Mouse (Mus musculus) MEL (cell line): Measurements from ENCODE around the gene Mdfi. TPM values are rescaled to one million over a fixed set of nuclear protein-coding genes. Genes with fewer than 3 reads are reported as not detected.

ENCODE experiments used
- DNase-seq: peaks from one replicate; pipeline ENCODE4 v3.0.0; 2011; ENCODE audit warnings: low read depth, low spot score
- H3K27ac ChIP-seq: 2 replicates; pipeline ENCODE4 v1.5.1; 2012; ENCODE audit warnings: low read depth, mild to moderate bottlenecking, control low read depth, low read length, moderate library complexity; ENCODE audit not compliant: control insufficient read depth
- H3K27me3 ChIP-seq, 2 experiments: fragments of 150-350 bp in 1 of 2; sonication (generic) in 1 of 2; 2 replicates each; pipeline ENCODE4 v1.6.1; 2012; ENCODE audit warnings: low read length in 2 of 2, mild to moderate bottlenecking in 2 of 2, improper control_type of control experiment in 1 of 2, moderate library complexity in 1 of 2; ENCODE audit not compliant: insufficient read depth in 2 of 2, control insufficient read depth in 1 of 2
- H3K36me3 ChIP-seq, 2 experiments: 2 replicates each; pipeline ENCODE4 v1.6.1; 2012 to 2014; ENCODE audit warnings: low read length in 2 of 2, improper control_type of control experiment in 1 of 2, inconsistent platforms in 1 of 2, mild to moderate bottlenecking in 1 of 2; ENCODE audit not compliant: insufficient read depth in 2 of 2, control insufficient read depth in 1 of 2
- H3K4me1 ChIP-seq, 2 experiments: fragments of 150-350 bp in 1 of 2; sonication (generic) in 1 of 2; 2 replicates each; pipeline ENCODE4 v1.6.1; 2012; ENCODE audit warnings: low read length in 2 of 2, improper control_type of control experiment in 1 of 2, mild to moderate bottlenecking in 1 of 2; ENCODE audit not compliant: insufficient read depth in 2 of 2, control insufficient read depth in 1 of 2
- H3K4me3 ChIP-seq, 2 experiments: fragments of 150-350 bp in 1 of 2; sonication (generic) in 1 of 2; 2 replicates each; pipeline ENCODE4 v1.5.1; 2012; ENCODE audit warnings: low read depth in 2 of 2, low read length in 2 of 2, mild to moderate bottlenecking in 2 of 2, moderate library complexity in 2 of 2, control low read depth in 1 of 2, improper control_type of control experiment in 1 of 2; ENCODE audit not compliant: control insufficient read depth in 1 of 2, insufficient read depth in 1 of 2
- H3K79me2 ChIP-seq: 2 replicates; pipeline ENCODE4 v1.6.1; 2012; ENCODE audit warnings: mild to moderate bottlenecking, low read length, moderate library complexity; ENCODE audit not compliant: control insufficient read depth, poor library complexity, insufficient read depth
- H3K9ac ChIP-seq: 2 replicates; pipeline ENCODE4 v1.6.1; 2012; ENCODE audit warnings: low read depth, mild to moderate bottlenecking, control low read depth, low read length, moderate library complexity; ENCODE audit not compliant: control insufficient read depth, poor library complexity, severe bottlenecking
- H3K9me3 ChIP-seq: fragments of 150-350 bp; sonication (generic); replicated peaks from 2 replicates; pipeline ENCODE4 v1.6.1; 2012; ENCODE audit warnings: mild to moderate bottlenecking, low read length, improper control_type of control experiment, moderate library complexity; ENCODE audit not compliant: insufficient read depth
- CTCF ChIP-seq, 3 experiments: IDR thresholded peaks in 2 of 3; conservative IDR thresholded peaks in 1 of 3; 2 replicates each; pipeline ENCODE4 v1.5.1; 2011 to 2012; ENCODE audit warnings: low read length in 3 of 3, low read depth in 2 of 3, mild to moderate bottlenecking in 2 of 3, improper control_type of control experiment in 1 of 3, inconsistent platforms in 1 of 3, mixed read lengths in 1 of 3, moderate library complexity in 1 of 3; ENCODE audit not compliant: control insufficient read depth in 1 of 3, insufficient read depth in 1 of 3, poor library complexity in 1 of 3, severe bottlenecking in 1 of 3
- E2F4 ChIP-seq: IDR thresholded peaks from 2 replicates; pipeline ENCODE4 v1.6.1; 2011; ENCODE audit warnings: low read depth, low read length, improper control_type of control experiment, borderline replicate concordance
- ELF1 ChIP-seq: IDR thresholded peaks from 2 replicates; pipeline ENCODE4 v1.6.1; 2014; ENCODE audit warnings: low read depth, mild to moderate bottlenecking, inconsistent platforms, low read length, improper control_type of control experiment, moderate library complexity
- ETS1 ChIP-seq: IDR thresholded peaks from 2 replicates; pipeline ENCODE4 v1.6.1; 2012; ENCODE audit warnings: low read depth, mild to moderate bottlenecking, inconsistent platforms, low read length, improper control_type of control experiment, moderate library complexity
- GATA1 ChIP-seq: IDR thresholded peaks from 2 replicates; pipeline ENCODE4 v1.6.1; 2011; ENCODE audit warnings: low read depth, low read length, improper control_type of control experiment
- HCFC1 ChIP-seq: IDR thresholded peaks from 2 replicates; pipeline ENCODE4 v1.6.1; 2012; ENCODE audit warnings: low read depth, mild to moderate bottlenecking, inconsistent platforms, low read length, improper control_type of control experiment, moderate library complexity
- KAT2A ChIP-seq: conservative IDR thresholded peaks from 2 replicates; pipeline ENCODE4 v1.6.1; 2012; ENCODE audit warnings: low read depth, low read length, improper control_type of control experiment, inconsistent platforms
- MAFK ChIP-seq: IDR thresholded peaks from 2 replicates; pipeline ENCODE4 v1.6.1; 2011; ENCODE audit warnings: low read depth, mild to moderate bottlenecking, low read length, improper control_type of control experiment, borderline replicate concordance
- MYB ChIP-seq: IDR thresholded peaks from 2 replicates; pipeline ENCODE4 v1.6.1; 2011; ENCODE audit warnings: mild to moderate bottlenecking, low read depth, low read length, improper control_type of control experiment
- MYC ChIP-seq: IDR thresholded peaks from 2 replicates; pipeline ENCODE4 v1.6.1; 2011; ENCODE audit warnings: low read depth, mild to moderate bottlenecking, low read length, improper control_type of control experiment, moderate library complexity
- NELFE ChIP-seq: IDR thresholded peaks from 2 replicates; pipeline ENCODE4 v1.6.1; 2011; ENCODE audit warnings: low read depth, low read length, improper control_type of control experiment
- NRF1 ChIP-seq: IDR thresholded peaks from 2 replicates; pipeline ENCODE4 v1.6.1; 2014; ENCODE audit warnings: low read depth, mild to moderate bottlenecking, inconsistent platforms, low read length, improper control_type of control experiment, moderate library complexity; ENCODE audit not compliant: poor library complexity, insufficient read depth, severe bottlenecking
- POLR2A ChIP-seq, 2 experiments: IDR thresholded peaks; 2 replicates each; pipeline ENCODE4 v1.6.1; 2011 to 2012; ENCODE audit warnings: low read length in 2 of 2, mild to moderate bottlenecking in 2 of 2, control low read depth in 1 of 2, improper control_type of control experiment in 1 of 2, low read depth in 1 of 2, moderate library complexity in 1 of 2; ENCODE audit not compliant: control insufficient read depth in 1 of 2, insufficient read depth in 1 of 2, poor library complexity in 1 of 2
- RAD21 ChIP-seq: IDR thresholded peaks from 2 replicates; pipeline ENCODE4 v1.6.1; 2011; ENCODE audit warnings: mild to moderate bottlenecking, low read depth, low read length, improper control_type of control experiment
- SMC3 ChIP-seq: IDR thresholded peaks from 2 replicates; pipeline ENCODE4 v1.6.1; 2011; ENCODE audit warnings: low read depth, low read length, improper control_type of control experiment
- TBP ChIP-seq: IDR thresholded peaks from 2 replicates; pipeline ENCODE4 v1.8.0; 2011; ENCODE audit warnings: low read depth, low read length, improper control_type of control experiment
- UBTF ChIP-seq: IDR thresholded peaks from 2 replicates; pipeline ENCODE4 v1.6.1; 2012; ENCODE audit warnings: low read depth, mild to moderate bottlenecking, inconsistent platforms, low read length, improper control_type of control experiment, moderate library complexity, borderline replicate concordance; ENCODE audit not compliant: insufficient read depth
- USF1 ChIP-seq: IDR thresholded peaks from 2 replicates; pipeline ENCODE4 v1.6.1; 2014; ENCODE audit warnings: low read depth, mild to moderate bottlenecking, inconsistent platforms, low read length, improper control_type of control experiment, moderate library complexity
- USF2 ChIP-seq, 2 experiments: IDR thresholded peaks; 2 replicates each; pipeline ENCODE4 v1.6.1; 2011 to 2012; ENCODE audit warnings: improper control_type of control experiment in 2 of 2, low read length in 2 of 2, borderline replicate concordance in 1 of 2, inconsistent platforms in 1 of 2, low read depth in 1 of 2, mild to moderate bottlenecking in 1 of 2; ENCODE audit not compliant: insufficient read depth in 1 of 2
- ZKSCAN1 ChIP-seq: IDR thresholded peaks from 2 replicates; pipeline ENCODE4 v1.6.1; 2012; ENCODE audit warnings: low read depth, mild to moderate bottlenecking, inconsistent platforms, low read length, improper control_type of control experiment, moderate library complexity
- ZNF384 ChIP-seq: IDR thresholded peaks from 2 replicates; pipeline ENCODE4 v1.6.1; 2012; ENCODE audit warnings: low read depth, mild to moderate bottlenecking, inconsistent platforms, low read length, improper control_type of control experiment
- polyA plus RNA-seq, 2 experiments: library from polyadenylated mRNA; stranded (reverse) in 1 of 2; unstranded in 1 of 2; fragments of >175 nt in 1 of 2; fragments of >200 nt in 1 of 2; gene quantifications; 2 replicates each; pipeline versions ENCODE4 v1.2.1 to v1.2.4; 2012; ENCODE audit warnings: low replicate concordance in 2 of 2, low read depth in 1 of 2; ENCODE audit not compliant: insufficient read length in 2 of 2, insufficient read depth in 1 of 2, missing spikeins in 1 of 2
- total RNA-seq: library from RNA; depleted of rRNA; stranded (reverse); fragments of 300-350 nt; gene quantifications from 2 replicates; pipeline ENCODE4 v1.2.3, GENCODE M21; 2012

Mdfi gene
- total and polyA plus RNA-seq, 3 experiments = not detected

- no peak for DNase-seq
- H3K9ac ChIP-seq = no peak overlapping the region
- TF ChIP-seq MYC = no peak
- no peak for TF ChIP-seq ELF1
- no peak for TF ChIP-seq E2F4
- TF ChIP-seq UBTF = no peak
- no peak for TF ChIP-seq RAD21
- no peak for TF ChIP-seq ZKSCAN1
- no peak for TF ChIP-seq MAFK
- no peak for TF ChIP-seq NRF1
- TF ChIP-seq KAT2A = no peak
- TF ChIP-seq NELFE = no peak
- TF ChIP-seq HCFC1 = no peak
- peaks cover 8 to 9% of the 10 kb centered on the region in 2 experiments; a peak in 3 of 4 replicates for H3K4me1 ChIP-seq
- no peaks in the 10 kb centered on the region for H3K9me3 ChIP-seq
- no peaks in the 10 kb centered on the region for H3K27me3 ChIP-seq
- H3K36me3 ChIP-seq = peaks cover 0 to 7% of the 10 kb centered on the region in 2 experiments; a peak in 3 of 4 replicates
- H3K79me2 ChIP-seq = no peaks in the 10 kb centered on the region
- H3K4me3 ChIP-seq = no peak overlapping the region
- H3K27ac ChIP-seq = no peak overlapping the region
These were observed 44.7 kb upstream of the Mdfi start for GRCm38 (mm10) chr17:47879207-47879606.

- Histone ChIP-seq H3K9me3 (no peaks in the 10 kb centered on the region), H3K27ac (no peak overlapping the region), H3K27me3 (no peaks in the 10 kb centered on the region), H3K4me1 (peaks cover 8 to 12% of the 10 kb centered on the region in 2 experiments; a peak in 3 of 4 replicates), H3K79me2 (no peaks in the 10 kb centered on the region), H3K9ac (no peak overlapping the region), H3K4me3 (no peak overlapping the region), H3K36me3 (peaks cover 0 to 9% of the 10 kb centered on the region in 2 experiments; a peak in 3 of 4 replicates)
- TF ChIP-seq SMC3 = no peak
- TF ChIP-seq CTCF (IDR thresholded peaks at IDR 0.05 in 2 of 3, conservative IDR thresholded peaks at IDR 0.05 in 1 of 3; ENCODE audit: control insufficient read depth in 1 of 3, insufficient read depth in 1 of 3, low read depth in 2 of 3, low read length in 3 of 3, poor library complexity in 1 of 3, severe bottlenecking in 1 of 3) = no peak
- no peak for TF ChIP-seq ELF1
- no peak for TF ChIP-seq USF1
- TF ChIP-seq GATA1 = no peak
- no peak for TF ChIP-seq MYB
- no peak for TF ChIP-seq USF2 (IDR thresholded peaks at IDR 0.05; ENCODE audit: borderline replicate concordance in 1 of 2, insufficient read depth in 1 of 2, low read depth in 1 of 2, low read length in 2 of 2)
- TF ChIP-seq ZNF384 = no peak
- no peak for TF ChIP-seq POLR2A (IDR thresholded peaks at IDR 0.05; ENCODE audit: control insufficient read depth in 1 of 2, insufficient read depth in 1 of 2, low read depth in 1 of 2, low read length in 2 of 2, poor library complexity in 1 of 2)
- TF ChIP-seq ETS1 = no peak
- no peak for TF ChIP-seq TBP
- no peak for DNase-seq
These were observed 44.0 kb upstream of the Mdfi start for GRCm38 (mm10) chr17:47878378-47879089.
